Mouse (Mus musculus) lung, postnatal 10 days (tissue): ENCODE measurements at regions not wholly inside any gene's neighbourhood (a gene's known extent, or its start where the extent isn't known, plus 50 kb on each side); places are given as distances from the start of the nearest gene placed in this dataset.
A peak's percentile ranks its signal among the peaks of the same experiment; 100 is the strongest.
"Not testable (repeated sequence)": the region's sequence is repeated elsewhere in the genome, so short reads cannot be mapped to it uniquely, and the experiment has no call there.

ENCODE experiments used
- DNase-seq: peaks from one replicate; pipeline ENCODE4 v3.0.0; 2021

- no peak for DNase-seq
Measured at GRCm38 (mm10) chr5:148700240-148700639, 147.7 kb upstream of the Ubl3 start.

- DNase-seq = peak; percentile 40
Measured at GRCm38 (mm10) chr5:148697631-148698368, 145.2 kb upstream of the Ubl3 start.

GRCm38 (mm10) chr5:148694352-148694751 is 141.8 kb upstream of the Ubl3 start:
- DNase-seq = no peak

- no peak for DNase-seq
Measured at GRCm38 (mm10) chr5:148691486-148691885, 138.9 kb upstream of the Ubl3 start.

GRCm38 (mm10) chr5:148690823-148691197 is 138.2 kb upstream of the Ubl3 start:
- peak; percentile 25 for DNase-seq

- DNase-seq = no peak
Measured at GRCm38 (mm10) chr5:148690158-148690822, 137.7 kb upstream of the Ubl3 start.

GRCm38 (mm10) chr5:148689297-148689696 is 136.7 kb upstream of the Ubl3 start:
- no peak for DNase-seq

- no peak for DNase-seq
Measured at GRCm38 (mm10) chr5:148688501-148688900, 135.9 kb upstream of the Ubl3 start.

- DNase-seq = no peak
Measured at GRCm38 (mm10) chr5:148687827-148688226, 135.2 kb upstream of the Ubl3 start.

GRCm38 (mm10) chr5:148684216-148684615 is 131.6 kb upstream of the Ubl3 start:
- DNase-seq = peak; percentile 65

GRCm38 (mm10) chr5:148682553-148682952 is 130.0 kb upstream of the Ubl3 start:
- no peak for DNase-seq

GRCm38 (mm10) chr5:148680341-148680740 is 127.8 kb upstream of the Ubl3 start:
- DNase-seq = no peak

GRCm38 (mm10) chr5:148679586-148679985 is 127.0 kb upstream of the Ubl3 start:
- DNase-seq = no peak

- DNase-seq = not testable (repeated sequence)
Measured at GRCm38 (mm10) chr5:148678285-148678937, 125.8 kb upstream of the Ubl3 start.

GRCm38 (mm10) chr5:148674281-148674680 is 121.7 kb upstream of the Ubl3 start:
- DNase-seq = no peak

- DNase-seq = peak; percentile 43
Measured at GRCm38 (mm10) chr5:148662281-148662741, 109.7 kb upstream of the Ubl3 start.

GRCm38 (mm10) chr5:148661120-148661519 is 108.5 kb upstream of the Ubl3 start:
- DNase-seq = no peak

- DNase-seq = no peak
Measured at GRCm38 (mm10) chr5:148657936-148658640, 105.5 kb upstream of the Ubl3 start.

- DNase-seq = no peak
Measured at GRCm38 (mm10) chr5:148652525-148653243, 100.1 kb upstream of the Ubl3 start.

- no peak for DNase-seq
Measured at GRCm38 (mm10) chr5:148651736-148652135, 99.1 kb upstream of the Ubl3 start.

GRCm38 (mm10) chr5:148649573-148649972 is 97.0 kb upstream of the Ubl3 start:
- DNase-seq = not testable (repeated sequence)

- no peak for DNase-seq
Measured at GRCm38 (mm10) chr5:148649123-148649522, 96.5 kb upstream of the Ubl3 start.
